Mouse (Mus musculus) yolk sac, embryonic 10.5 days (tissue): Measurements from ENCODE around the gene Ugp2.

ENCODE experiments used
- DNase-seq: peaks from one replicate; pipeline ENCODE4 v3.0.0-alpha.2; 2017; ENCODE audit warnings: low spot score

The Ugp2 gene

GRCm38 (mm10) chr11:21371122-21371806, at the start of gene Ugp2:
Gene Ugp2 (minus strand): TSS chr11:21371201.
- DNase-seq, result peak; percentile 98

DNA sequence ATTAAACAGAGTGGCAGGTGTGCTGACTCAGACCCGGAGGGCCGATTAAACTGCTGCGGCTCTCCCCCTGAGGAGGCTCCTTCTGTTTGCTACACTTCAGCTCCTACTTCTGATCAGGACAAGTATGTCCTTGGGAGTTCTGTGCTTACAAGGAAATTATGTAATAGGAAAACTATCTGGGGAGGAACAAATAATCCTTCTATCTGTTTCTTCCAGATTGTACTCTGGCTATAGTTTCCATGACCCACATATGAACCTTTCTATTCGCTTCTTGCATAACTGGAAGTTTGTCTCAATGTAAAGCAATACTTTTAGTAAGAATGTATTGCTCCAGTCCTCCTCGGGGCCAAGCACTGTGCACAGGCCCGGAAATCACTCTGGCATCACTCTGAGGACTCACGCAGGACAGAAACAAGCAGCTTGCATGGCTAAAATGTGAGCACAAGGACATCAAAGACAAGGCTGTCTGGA, 43.9 kb upstream of the Ugp2 start:
- no peak for DNase-seq

GRCm38 (mm10) chr11:21406668-21407067, 35.7 kb upstream of the Ugp2 start:
- no peak for DNase-seq

GRCm38 (mm10) chr11:21406141-21406540, 35.1 kb upstream of the Ugp2 start:
- DNase-seq, result no peak

DNA sequence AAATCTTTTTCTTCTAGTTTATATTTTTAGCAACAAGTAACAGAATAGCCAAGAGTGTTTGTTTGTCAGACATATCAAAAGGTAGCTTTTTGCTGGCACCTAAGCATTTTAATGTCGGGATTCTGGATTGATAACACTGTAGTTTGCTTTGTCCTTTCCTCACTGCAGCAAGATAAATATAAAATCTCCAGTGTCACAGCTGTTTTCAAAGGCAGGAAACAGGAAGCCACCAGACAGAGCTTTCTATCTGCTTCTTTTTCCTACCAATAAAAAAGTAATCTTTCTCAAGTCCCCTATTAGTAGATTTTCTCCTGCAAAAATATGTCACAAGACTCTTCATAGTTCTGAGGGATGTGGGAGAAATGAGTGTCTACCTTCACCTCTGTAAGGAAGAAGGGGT, 32.9 kb upstream of the Ugp2 start:
- DNase-seq, result no peak

- DNase-seq, result no peak
These were observed 31.7 kb upstream of the Ugp2 start for GRCm38 (mm10) chr11:21402481-21403254.

DNA sequence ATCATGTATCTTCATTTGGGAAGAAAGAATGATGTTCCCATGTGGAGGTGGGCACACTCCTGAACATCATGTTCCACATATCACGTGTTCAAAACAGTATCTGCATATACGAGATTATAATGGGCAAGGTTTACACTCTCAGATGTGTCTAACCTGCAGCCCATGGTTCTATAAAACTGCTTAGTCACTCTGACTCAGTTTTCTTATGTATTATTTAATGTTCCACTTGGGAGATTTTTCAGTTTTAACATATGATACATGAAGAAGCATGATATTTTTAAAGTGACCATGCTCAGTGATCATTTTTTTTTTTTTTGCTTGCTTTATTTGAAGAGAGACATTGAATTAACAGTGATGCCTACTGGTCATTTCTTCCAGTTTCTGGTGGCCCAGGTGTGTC, 30.2 kb upstream of the Ugp2 start:
- DNase-seq, result no peak

DNA sequence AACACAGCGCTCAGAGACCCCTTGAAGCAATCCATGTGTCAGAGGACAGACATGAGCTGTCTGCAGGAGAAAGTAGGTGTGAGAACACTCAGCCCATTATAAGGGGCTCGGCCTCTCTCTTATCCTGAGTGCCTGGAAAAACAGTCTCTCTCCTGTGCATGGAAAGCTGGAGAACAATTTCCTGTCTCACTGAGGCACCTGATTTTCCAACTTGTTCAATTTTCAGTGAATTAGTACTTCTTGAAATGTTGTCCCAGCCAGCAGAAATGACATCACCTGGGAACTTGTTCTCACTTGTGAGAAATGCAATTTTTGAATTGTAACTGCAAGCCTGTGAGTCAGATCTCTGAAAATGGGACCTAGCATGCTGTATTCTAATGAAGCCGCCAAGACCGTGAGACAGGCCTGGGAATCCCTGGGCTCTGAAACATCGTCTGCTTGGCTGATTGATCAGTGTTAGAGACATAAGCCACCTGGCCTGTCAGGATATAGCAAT, 28.2 kb upstream of the Ugp2 start:
- no peak for DNase-seq

- DNase-seq, result no peak
These were observed 27.5 kb upstream of the Ugp2 start for GRCm38 (mm10) chr11:21398464-21398863.

- no peak for DNase-seq
These were observed 15.8 kb upstream of the Ugp2 start for GRCm38 (mm10) chr11:21386790-21387189.

DNA sequence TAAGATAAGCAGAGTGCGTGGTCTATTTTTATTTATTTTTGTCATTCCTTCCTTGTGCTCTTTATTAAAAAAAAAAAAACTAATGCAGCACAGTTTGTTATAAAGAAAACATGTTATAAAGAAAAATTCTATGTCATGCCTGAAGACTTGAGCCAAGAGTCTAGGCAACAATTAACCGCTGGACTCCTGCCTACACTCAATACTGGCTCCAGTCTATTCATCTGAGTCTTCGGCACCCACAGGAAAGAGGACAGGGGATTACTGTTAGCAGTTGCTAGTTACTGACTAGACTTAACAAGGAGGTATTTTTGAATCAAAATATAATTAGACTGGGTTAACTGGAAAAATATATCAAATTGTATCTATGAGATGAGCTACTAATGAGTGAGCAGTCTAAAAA, 3.1 kb upstream of the Ugp2 start:
- DNase-seq, result no peak

- DNase-seq, result peak; percentile 97
These were observed 441 bp downstream of the Ugp2 start for GRCm38 (mm10) chr11:21370399-21371121.

GRCm38 (mm10) chr11:21369248-21370016, 1.6 kb downstream of the Ugp2 start:
- DNase-seq, result no peak

GRCm38 (mm10) chr11:21368466-21368865, 2.5 kb downstream of the Ugp2 start:
- peak; percentile 14 for DNase-seq

DNA sequence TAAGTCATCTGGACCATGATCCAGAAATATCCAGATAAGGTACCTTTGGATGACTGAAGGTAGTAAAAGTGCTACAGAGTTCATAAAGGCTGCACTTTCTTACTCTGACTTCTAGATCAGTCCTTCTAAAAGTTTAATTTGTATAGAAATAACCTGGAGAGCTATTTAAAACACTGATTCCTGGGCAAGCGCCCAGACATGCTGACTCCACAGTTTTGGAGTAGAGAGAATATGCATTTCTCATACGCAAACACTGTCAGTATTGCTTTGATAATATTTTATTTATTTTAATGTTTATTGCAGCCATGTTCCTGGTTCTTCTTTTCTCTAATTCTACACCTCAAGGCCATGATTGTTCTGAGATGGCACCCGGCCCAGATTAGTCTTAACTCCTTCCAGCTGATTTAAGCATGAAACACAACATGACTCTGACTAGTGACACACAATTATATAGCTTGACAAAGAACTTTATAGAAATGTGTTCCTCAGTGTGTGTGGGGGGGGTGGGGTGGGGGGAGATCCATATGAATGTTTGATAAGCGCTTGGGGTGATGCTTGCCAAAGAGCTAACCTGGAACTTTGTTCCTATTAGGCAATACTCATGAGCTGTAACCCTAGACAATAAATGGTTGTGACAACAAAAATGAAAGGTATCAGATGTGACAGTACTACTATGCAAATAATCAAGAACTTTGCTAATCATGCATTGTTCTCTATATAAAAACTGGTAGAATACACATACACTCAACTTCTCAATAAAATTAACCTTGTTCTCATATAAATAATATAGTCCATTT, 7.7 kb downstream of the Ugp2 start:
- DNase-seq, result no peak

- DNase-seq, result peak; percentile 20
These were observed 19.7 kb downstream of the Ugp2 start for GRCm38 (mm10) chr11:21351296-21351695.

- DNase-seq, result no peak
These were observed 22.1 kb downstream of the Ugp2 start for GRCm38 (mm10) chr11:21348890-21349289.

GRCm38 (mm10) chr11:21346020-21346419, 25.0 kb downstream of the Ugp2 start:
- DNase-seq, result no peak

GRCm38 (mm10) chr11:21343490-21343889, 27.5 kb downstream of the Ugp2 start:
- DNase-seq, result no peak

- DNase-seq, result no peak
These were observed 31.9 kb downstream of the Ugp2 start for GRCm38 (mm10) chr11:21339088-21339487.

DNA sequence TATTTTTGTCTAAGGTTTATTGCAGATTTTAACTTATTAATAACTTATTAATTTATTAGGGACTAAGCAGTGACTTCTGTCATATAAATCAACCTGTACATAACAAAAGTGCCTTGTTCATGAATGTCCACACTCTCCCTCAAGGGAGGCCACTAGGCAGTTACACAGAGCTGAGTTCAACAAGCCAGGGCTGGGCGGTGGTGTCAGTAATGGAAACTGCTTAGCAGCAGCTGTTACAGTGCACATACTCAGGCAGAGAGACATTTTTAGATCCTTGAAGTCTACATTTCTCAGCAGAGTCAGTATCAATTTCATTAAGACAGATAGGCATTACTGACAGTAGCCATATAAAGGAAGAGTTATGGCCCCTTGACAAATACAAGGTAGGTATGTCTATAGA, 33.1 kb downstream of the Ugp2 start:
- DNase-seq, result no peak
